Mouse (Mus musculus) urinary bladder, postnatal 14 days (tissue): ENCODE measurements around the gene Lsm4.

Experiments
- DNase-seq: peaks from one replicate; pipeline ENCODE4 v3.0.0; 2021; ENCODE audit warnings: low spot score

The Lsm4 gene

GRCm38 (mm10) chr8:70649324-70649723, 23.7 kb upstream of the Lsm4 start:
- peak; percentile 90 for DNase-seq

- DNase-seq, result no peak
Measured at GRCm38 (mm10) chr8:70650351-70650750, 22.7 kb upstream of the Lsm4 start.

GRCm38 (mm10) chr8:70653226-70653625, 19.8 kb upstream of the Lsm4 start:
- peak; percentile 53 for DNase-seq

GRCm38 (mm10) chr8:70654121-70654520, 18.9 kb upstream of the Lsm4 start:
- DNase-seq, result no peak

GRCm38 (mm10) chr8:70655469-70655868, 17.6 kb upstream of the Lsm4 start:
- DNase-seq, result no peak

- DNase-seq, result no peak
Measured at GRCm38 (mm10) chr8:70656193-70656790, 16.8 kb upstream of the Lsm4 start.

- DNase-seq, result no peak
Measured at GRCm38 (mm10) chr8:70657214-70657613, 15.8 kb upstream of the Lsm4 start.

GRCm38 (mm10) chr8:70657739-70658138, 15.3 kb upstream of the Lsm4 start:
- DNase-seq, result no peak

- DNase-seq, result no peak
Measured at GRCm38 (mm10) chr8:70658897-70659603, 14.0 kb upstream of the Lsm4 start.

- DNase-seq, result peak; percentile 93
Measured at GRCm38 (mm10) chr8:70659604-70660272, 13.3 kb upstream of the Lsm4 start.

GRCm38 (mm10) chr8:70660273-70660725, 12.7 kb upstream of the Lsm4 start, which contains the start of gene Pgpep1:
TSS of gene Pgpep1 (minus strand) at chr8:70660388.
- no peak for DNase-seq

- DNase-seq, result no peak
Measured at GRCm38 (mm10) chr8:70663691-70664090, 9.4 kb upstream of the Lsm4 start.

- no peak for DNase-seq
Measured at GRCm38 (mm10) chr8:70664631-70665030, 8.4 kb upstream of the Lsm4 start.

- DNase-seq, result no peak
Measured at GRCm38 (mm10) chr8:70665599-70665998, 7.4 kb upstream of the Lsm4 start.

GRCm38 (mm10) chr8:70667071-70667470, 6.0 kb upstream of the Lsm4 start:
- peak; percentile 52 for DNase-seq

GRCm38 (mm10) chr8:70671615-70672324, 1.3 kb upstream of the Lsm4 start:
- DNase-seq, result peak; percentile 71

- no peak for DNase-seq
Measured at GRCm38 (mm10) chr8:70672325-70673078, 546 bp upstream of the Lsm4 start.

- DNase-seq, result no peak
Measured at GRCm38 (mm10) chr8:70674109-70674508, 1.1 kb downstream of the Lsm4 start.

GRCm38 (mm10) chr8:70674716-70675115, 1.7 kb downstream of the Lsm4 start:
- no peak for DNase-seq

- DNase-seq, result no peak
Measured at GRCm38 (mm10) chr8:70675336-70675735, 2.3 kb downstream of the Lsm4 start.

GRCm38 (mm10) chr8:70677451-70678080, 4.5 kb downstream of the Lsm4 start:
- DNase-seq, result no peak
